Mouse (Mus musculus): ENCODE data around the gene Cyth2.

DNA sequence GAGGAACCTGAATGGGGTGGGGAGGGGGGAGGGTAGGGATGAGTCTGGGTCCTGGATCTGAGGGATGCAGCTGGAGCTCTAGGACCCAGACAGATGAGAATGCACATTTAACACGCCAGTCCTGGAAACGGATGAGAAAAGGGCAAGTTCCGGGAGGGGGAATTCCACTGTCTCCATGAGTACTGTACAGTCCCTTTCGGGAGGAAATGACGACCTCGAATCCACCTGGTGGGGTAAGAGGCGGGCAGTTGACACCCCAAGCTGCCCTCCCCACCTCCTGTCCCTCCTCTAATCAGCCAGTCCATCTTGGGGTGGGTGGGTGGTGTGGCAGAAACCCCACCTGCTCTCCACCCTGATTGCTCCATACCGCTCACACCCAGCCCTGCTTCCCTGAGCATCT, 48.4 kb downstream of the Cyth2 start:
- TF ChIP-seq CTCF (IDR thresholded peaks at IDR 0.05; ENCODE audit: extremely low read depth, insufficient read depth, low read length) (no peak), POLR2A (IDR thresholded peaks at IDR 0.05; ENCODE audit: extremely low read depth, insufficient read depth, low read length) (no peak)

All from cortical plate, adult 2 months (tissue).